Mouse (Mus musculus) cerebellum, adult 11 months (tissue): ENCODE results near the gene Rtcb.

Experiments used
- DNase-seq: peaks from one replicate; pipeline ENCODE4 v3.0.0; 2022

The Rtcb gene

DNA sequence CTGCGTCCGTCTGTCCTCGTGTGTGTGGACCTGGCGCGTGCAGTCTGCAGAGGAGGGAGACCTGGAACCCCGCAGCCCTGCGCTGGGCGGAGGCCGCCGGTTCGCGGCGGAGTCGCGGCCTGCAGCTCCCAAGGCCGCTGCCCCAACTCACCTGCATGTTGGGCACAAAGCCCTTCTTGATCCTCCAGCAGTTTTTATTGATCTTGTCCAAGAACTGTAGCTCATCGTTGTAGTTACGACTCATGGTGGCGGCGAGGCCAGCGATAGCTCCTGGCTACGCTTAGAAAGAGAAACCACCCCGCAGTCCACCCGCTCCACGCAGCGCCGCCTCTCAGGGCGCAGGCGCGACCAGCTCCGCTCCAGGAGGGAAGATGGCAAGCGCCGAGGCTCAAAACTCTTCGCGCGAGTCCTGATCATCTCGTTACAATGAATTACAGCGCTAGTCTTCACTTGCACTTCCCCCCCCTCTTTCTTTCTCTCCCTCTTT is at the start of gene Rtcb:
TSS of gene Rtcb (minus strand) at position 360 of the 487 bp plus-strand sequence.
- DNase-seq: peak; percentile 95

DNA sequence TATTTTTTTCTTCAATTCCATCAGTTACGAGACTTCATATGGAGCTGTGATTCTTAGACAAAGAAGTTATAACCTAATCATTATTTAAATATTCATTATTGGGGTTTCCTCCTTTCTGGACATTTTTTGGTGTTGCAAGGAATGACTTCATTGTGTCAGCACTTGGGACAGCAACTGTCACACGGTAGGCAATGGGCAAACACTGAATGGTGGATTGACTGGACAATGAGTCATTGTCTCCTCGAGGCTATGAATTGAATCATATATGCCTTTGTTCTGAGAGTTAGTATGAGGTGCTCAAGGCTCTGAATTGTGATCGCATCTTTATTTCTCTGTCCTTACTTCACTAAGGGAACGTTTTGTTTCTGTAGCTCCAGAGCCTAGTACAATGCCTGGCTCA is 48.8 kb upstream of the Rtcb start:
- DNase-seq: no peak

DNA sequence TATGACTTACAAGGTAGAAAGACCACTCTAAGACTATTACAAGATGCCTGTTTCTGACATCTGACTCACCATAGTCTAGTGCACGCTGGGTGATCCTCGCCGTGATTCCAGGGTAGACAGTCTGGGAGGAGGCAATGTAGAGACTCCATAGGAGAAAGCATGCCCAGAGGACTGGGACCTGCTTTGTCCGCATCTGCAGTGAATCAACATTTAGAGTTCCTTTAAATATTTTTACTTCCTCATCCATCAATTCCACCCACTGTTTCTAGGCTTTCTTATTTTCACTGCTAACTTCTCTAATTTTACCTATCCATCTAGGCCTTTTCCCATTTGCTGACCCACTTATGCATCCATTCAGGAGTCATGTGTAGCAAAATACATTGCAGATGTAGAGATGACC is 42.8 kb upstream of the Rtcb start:
- no peak for DNase-seq

DNA sequence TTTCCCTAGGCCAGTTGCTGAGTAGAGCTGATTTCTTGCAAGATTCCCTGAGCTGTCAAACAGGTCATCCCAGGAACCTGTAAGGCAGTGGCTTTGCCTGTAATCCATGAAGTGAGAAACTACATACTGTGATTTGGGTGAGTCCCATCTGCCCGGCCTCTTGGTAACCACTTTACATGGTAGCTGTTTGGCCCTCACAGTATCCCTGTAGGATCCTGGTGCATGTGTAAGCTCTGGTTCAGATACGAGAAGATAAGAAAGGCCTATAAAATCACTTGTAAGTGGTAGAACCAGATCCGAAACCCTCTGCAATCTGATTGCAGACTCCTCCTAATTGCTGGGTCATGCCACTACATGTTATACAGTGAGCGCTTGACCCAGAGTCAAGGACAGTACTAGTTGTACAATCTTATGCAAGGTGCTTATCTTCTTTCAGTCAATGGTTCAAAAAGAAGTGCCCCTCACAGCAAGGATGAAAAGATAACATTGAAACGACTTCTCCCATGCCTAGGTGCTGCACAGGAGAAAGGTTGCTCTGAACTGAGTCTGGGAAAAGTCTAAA is 37.0 kb upstream of the Rtcb start:
- DNase-seq: no peak

DNA sequence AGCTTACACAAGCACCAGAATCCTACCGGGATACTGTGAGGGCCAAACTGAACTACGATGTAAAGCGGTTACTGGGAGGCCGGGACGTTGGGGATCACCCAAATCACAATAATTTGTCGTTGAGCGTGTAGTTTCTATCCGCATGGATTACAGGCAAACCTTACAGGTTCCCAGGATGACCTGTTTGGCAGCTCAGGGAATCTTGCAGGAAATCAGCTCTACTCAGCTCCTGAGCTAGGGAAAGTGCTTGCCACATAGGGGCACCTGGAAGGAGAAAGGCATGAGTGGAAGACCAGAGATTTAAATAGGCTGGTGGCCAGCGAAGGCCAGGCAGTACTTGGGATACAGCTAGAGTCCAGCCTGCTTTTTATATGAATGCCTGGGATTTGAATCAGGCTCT is 36.2 kb upstream of the Rtcb start:
- no peak for DNase-seq

DNA sequence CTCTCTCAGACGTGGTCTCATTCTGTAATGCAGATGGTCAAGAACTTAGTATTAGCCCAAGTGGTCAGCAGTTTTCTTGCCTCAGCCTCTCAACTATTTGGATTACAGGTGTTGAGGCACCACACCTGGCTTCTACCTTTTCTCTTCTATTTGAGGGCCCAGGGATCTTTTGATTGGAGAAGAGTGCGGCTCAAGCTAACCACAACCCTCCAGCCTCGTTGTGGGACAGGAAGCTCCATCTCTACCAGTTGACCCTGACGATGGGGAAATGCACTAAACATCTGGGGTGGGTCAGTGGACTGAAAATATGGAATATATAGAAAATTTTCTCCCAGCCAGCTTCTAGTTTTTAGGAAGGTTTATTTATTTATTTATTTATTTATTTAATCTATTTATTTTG is 34.8 kb upstream of the Rtcb start:
- no peak for DNase-seq

DNA sequence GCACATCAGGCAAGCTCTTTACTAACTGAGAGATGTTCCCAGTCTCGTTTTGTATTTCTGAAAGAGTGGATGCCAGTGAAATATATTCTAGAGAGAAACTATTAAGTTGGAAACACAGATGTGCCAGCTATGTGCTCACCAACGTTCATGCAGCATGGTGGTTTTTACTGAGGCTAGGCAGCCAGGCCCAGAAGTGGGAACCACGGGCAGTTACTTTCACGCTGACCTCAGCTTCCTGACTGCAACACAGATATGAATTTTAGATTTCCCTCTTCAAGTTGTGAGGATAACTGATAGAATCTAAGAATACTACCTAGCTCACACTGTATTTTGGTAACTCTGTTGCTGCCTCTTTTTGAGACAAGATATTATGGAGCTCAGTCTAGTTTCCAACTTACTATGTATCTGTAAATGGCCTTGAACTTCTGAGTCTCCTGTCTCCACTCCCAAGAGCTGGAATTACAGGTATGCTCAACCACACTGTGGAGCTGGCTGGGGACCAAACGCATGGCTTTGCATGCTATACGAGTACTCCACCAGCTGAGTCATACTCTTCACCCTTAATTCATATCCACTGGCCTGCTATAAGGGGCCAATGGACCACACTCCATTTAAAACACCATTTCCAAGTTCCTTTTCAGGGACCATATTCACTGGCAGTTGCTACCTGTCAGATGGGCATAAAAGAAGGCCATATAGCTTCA is 31.9 kb upstream of the Rtcb start:
- no peak for DNase-seq

DNA sequence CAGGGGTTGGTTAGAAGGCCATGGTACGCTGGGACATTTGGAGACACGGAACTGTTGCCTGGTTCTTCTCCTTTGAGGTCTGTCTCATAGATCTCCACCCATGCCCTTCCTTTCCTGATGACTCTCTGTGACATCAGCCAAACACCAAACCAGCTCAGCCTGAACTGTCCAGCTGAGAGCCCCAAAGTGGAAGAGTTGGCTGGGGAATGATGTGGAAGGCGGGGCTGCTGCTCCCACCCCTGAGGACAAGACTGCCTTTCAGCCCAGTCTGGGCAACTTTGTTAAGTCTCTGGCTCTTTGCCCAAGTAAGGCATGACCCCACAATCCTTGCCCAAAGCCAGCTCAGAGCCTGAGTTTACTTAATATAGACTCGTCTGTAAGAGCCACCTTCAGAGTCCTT is 15.3 kb upstream of the Rtcb start:
- DNase-seq: no peak

DNA sequence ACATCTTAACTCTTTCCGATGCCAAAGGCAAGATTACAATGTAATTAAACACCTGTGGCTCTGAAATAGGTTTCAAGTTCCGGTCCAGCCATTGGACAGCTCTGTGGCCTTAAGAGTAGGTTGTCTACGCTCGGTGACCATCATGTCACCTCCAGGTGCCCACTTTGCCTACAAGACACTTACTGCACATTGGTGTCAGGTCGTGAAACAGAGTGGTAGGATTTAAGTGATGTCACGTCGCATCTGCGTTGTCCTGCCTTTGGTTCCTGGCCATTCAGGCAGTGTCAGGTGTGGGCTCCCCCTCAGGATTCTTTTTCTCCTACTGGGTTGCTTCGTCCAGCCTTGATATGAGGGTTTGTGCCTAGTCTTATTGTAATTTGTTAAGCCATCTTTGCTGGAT is 14.2 kb upstream of the Rtcb start:
- no peak for DNase-seq

DNA sequence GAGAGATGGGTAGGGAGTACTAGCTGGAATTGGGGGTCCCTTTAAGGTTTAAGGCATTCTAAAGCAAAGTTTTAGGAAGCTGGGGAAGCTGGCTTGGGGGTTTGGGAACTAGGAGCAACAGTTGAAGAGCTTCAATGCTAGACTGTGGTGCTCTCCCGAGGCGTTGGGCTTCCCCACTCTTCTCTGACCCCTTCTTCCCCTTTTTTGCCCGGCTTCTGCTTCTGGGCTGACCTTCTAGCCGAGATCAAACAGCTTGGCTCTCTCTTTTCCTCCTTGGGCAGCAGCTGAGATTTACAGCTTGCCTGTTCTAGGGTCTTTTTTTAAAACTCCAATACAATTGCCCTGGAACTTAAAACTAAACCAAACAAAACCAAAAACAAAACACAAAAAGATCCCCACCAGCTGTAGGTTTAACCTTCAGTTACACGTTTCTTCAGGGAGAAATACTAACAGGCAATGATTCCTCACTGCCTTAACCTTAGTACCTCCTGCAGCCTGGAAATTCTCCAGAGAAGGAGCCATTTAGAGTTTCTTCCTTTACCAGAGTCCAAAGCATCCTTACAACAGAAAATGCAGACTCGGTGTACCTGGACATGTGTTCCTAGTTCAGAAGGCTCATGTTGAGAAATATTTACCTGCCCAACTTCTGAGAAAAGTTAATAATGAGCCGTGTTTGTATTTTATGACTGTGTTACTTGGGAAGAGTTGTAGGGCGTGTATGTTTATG is 12.4 kb upstream of the Rtcb start:
- DNase-seq: no peak

DNA sequence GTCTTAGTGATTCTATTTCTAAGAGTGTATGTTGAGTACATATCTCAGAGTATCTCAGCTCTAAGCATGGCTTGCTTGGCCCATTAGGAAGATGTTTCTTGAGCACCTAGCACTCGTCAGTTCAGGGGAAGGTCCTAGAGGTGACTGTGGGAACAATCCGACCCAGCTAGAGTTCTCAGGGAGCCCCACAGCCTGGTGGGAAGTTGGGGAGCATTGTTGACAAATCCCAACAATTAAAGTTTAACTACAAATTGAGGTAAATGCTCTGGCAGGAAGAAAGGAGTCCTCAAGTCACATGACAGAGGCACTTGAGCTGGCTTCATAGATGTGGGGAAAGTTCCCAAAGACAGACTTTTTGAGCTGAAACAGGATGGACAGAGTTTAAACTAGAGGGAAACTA is 11.1 kb upstream of the Rtcb start:
- DNase-seq: no peak

DNA sequence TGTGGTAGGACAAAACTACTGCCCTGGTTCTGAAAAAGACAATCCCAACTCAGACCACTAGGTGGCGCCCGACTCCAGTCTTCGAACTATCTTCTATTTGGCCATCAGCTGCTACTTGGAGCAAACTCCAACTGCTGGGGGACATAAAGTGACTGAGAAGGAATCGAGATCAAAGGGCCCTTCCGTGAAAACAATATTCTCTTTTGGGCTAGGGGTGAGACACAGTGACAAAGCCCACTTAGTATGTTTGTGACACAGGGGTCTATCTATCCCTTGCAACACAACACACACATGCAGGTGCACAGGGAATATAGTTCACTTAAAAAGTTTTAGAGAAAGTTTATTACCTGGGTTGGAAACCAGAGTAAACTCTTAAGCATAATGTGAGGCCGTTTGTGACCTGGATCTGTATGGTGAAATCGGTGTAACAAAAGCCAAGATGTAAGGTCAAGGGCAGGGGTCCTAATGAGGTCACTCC is 10.6 kb upstream of the Rtcb start:
- DNase-seq: peak; percentile 69

DNA sequence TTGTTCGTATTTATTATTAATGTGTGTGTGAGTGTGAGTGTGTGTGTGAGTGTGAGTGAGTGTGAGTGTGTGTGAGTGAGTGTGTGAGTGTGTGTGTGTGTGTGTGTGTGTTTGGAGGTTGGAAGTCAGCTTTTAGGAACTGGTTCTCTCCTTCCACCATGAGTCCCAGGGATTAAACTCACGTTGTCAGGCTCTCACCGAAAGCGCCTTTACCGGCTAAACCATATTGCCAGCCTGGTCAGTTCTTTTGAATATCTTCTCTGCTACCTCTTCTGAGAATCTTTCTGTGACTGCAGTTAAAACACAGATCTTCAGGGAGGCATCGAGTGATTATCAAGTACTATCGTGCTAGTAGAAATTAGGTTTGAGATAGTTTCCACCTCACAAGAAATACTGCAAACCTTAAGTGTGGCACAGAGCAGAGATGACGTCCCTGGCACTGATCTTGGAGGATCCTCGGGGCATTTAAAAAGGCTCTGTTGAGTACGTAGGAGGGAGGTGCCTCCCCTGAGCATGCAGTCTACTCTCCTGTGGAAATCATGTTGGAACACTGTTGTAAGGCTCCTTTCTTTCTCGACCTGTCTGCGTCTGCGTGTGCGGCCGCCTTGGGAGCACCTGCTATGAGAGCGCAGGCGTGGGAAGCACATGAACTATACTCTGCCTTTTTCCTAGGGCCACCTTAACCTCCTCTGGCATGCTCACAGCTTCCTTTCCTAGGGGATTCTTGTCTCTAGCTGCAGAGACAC is 10.0 kb upstream of the Rtcb start:
- no peak for DNase-seq

DNA sequence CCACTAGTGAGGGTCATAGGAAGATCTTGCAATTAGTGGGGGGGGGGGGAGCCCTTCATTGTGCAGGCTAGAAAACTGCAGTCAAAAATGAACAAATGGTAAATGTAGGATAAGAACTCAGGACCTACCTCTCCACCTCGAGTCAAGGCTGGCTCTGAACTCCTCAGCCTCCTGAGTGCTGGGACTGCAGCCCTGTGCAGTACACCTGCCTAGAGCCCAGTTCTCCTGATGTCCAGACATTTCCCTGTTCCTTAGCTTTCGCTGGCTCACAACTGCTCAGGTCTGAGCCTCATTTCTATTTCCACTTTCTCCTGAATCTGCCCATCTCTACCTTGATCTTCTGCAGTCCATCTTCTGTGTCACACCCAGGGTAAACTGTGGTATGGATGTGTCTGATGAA is 8.9 kb upstream of the Rtcb start:
- DNase-seq: no peak

DNA sequence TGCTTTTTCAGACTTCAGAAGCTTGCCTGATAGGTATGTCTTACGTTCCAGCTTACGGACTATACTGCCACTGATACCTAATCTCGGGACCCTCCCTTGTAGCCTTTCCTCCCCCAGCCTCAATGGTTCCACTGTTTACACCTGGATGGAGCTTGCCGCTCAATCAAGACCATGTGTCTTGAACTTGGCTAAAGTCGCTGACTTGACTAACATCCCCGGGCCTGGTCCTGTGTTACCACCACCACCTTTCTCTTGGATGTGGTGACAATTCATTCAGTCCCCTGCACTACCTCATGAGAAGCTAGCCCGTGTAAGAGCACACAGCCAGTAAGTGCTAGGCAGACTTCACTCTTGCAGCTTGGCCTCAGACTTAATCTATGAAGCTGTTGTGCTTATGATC is 6.7 kb upstream of the Rtcb start:
- DNase-seq: no peak

DNA sequence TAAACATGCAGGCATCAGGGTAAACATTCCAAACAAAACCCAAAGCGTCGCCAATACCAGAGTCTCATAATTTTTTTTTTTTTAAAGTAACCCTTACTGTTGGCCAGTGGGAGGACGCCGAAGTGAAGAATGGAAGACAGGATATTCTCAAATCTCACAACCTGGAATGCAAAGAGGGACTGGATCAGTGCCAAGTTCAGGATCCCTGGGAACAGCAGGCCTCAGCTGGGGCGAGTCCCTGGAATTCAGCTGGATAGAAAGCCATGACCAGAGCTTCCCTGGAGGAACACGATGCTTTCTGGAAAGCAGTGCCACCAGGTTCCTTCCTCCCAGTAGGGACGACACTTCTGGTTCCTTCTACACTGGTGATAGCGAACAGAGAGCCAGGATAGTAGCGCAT is 5.3 kb upstream of the Rtcb start:
- no peak for DNase-seq

DNA sequence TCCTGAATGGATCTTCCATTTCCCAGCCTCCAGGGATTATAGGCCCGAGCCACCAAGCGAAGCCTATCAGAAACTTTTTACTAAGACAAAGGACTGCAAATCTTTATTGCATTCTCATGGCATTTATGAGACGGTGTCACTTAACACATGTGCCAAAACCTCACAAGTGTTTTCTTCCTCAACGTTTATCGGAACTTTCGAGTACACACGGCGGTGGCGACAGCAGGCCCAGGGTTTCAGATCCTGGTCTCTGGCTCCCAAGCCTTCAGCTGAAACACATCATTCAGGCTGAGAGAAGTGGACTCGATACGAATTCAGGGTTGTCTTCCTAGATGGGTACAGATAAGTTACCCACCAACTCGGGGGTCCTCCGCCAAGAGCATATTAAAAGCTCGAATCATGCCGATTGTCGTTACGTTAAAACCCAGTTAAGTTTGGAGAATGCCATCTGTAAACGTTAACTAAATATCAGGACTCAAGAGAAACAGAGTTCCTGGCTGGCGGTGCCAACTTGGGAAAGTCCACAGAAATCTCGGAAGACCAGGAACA is 678 bp downstream of the Rtcb start:
- DNase-seq: no peak

DNA sequence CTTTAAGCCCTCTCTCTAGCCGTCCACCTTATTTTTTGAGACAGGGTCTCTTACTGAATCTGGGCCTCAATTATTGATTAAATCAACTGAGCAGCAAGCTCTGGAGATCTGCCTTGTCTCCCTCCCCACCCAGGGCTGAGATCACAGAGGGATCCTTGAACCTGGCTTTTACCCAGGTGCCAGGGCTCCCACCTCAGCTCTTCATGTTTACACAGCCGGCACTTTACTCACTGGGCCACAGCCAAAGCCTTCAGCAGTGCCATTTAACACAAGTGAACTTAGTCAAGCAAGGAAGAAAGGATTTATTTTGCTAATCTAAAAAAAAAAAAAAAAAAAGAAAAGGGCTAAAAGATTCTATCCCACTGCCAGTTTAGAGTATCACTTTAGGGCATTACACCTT is 3.2 kb downstream of the Rtcb start:
- DNase-seq: no peak

DNA sequence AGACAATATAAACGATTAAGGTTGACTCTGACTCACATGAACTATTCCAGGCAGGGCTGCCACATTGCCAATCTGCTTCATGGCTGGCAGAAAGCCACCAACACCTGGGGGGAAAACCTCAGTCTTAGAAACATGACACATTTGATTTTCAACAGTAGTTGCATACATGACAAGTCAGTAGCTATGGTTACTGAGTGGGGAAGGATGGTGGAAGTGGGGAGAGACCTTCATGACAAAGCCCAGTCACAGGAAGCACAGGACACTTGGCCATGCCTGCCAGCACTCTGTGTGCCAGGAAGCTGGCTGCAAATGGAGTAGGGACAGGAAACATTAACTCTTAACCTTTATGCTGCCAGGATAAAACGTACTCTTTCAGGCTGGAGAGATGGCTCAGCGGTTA is 4.2 kb downstream of the Rtcb start:
- DNase-seq: no peak

DNA sequence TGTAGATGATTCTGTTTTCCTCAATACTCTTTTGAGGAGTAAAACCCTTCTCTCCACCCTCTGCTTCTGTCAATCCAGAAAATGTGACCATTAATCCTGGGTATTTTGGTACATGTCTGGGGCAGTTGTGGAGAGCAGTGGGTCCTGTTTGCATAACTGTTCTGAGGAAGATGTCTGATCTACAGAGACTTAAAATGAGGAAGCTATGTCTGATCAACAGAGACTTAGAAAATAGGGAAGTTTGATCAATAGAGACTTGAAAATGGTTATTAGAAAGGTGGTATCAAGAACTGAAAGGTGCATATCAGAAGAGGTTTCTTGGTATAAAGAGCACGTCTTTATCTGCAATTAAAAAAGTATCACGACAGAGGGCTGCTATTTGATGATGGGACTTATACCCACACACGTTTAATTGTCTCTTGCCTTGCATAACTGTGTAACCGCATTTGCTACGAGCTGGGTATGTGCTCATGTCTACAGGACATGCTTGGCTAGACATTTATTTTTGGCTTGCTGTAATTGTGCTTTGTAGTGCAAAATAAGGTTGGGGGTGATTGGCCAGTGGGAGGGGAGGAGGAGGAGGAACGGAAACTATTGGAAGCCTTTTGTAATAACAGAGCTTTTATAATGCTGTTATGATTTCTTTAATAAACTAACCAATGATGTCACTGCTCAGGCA is 5.7 kb downstream of the Rtcb start:
- DNase-seq: no peak

DNA sequence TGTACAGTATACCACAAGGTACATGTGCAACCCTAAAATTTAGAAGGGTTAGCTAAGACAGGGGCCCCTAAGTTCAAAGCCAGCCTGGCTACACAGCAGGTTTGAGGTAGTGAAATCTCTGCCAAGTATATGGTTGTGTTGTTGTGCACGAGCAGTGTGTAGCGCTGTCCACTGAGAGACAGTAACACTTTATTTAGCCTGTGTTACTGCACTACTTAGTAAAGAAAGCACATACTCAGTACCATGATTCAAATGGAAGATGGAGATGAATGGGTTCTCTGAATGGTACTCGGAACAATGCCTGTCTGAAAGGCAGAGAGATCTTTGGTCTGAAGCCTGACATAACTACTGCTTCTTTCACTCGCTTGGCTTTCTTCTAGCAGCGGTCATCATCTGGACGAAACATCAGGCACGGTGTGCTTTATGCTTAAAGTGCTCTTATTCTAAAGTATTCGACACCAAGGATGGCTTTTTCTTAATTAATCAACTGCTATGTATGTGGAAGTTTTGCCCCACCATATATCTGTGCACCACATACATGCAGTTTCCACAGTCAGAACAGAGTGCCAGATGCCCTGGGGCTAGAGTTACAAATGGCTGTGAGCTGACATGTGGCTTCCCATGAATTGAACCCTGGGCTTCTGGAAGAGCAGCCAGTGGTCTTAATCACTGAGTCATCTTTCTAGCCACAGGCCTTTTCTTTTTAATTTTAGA is 9.0 kb downstream of the Rtcb start:
- no peak for DNase-seq
